Mouse (Mus musculus): ENCODE measurements at regions not wholly inside any gene's neighbourhood (a gene's known extent, or its start where the extent isn't known, plus 50 kb on each side); places are given as distances from the start of the nearest gene placed in this dataset.

DNA sequence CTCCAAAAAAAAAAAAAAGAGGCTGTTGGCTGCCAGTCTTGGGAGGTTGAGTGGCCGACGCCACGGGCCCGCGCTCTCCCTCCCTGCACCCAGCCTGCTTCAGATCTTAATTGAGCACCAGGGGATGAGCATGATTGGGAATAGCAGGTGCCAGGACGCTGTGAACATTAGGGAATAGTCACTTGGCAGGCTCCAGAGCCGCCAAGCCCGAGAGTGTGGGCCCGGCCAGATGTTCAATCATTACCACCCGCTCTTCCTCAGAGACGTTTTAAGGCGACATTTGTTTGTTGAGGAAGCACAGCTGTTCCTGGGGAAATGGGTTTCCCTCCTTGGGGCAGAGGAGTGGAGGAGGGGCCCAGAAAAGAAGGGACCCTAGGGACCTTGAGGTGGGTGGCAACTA, 94.0 kb upstream of the Smad3 start:
- TF ChIP-seq CTCF (IDR thresholded peaks at IDR 0.05; ENCODE audit: control insufficient read depth, insufficient read depth, low read length): no peak
- no peak for TF ChIP-seq POLR2A (IDR thresholded peaks at IDR 0.05; ENCODE audit: borderline replicate concordance, control insufficient read depth, low read depth, low read length)
